Mouse (Mus musculus) urinary bladder, postnatal 14 days (tissue): ENCODE results near the gene Fbxw11.
"Not testable (repeated sequence)": the region's sequence is repeated elsewhere in the genome, so short reads cannot be mapped to it uniquely, and the experiment has no call there.

Experiments used
- DNase-seq: peaks from one replicate; pipeline ENCODE4 v3.0.0; 2021; ENCODE audit warnings: low spot score

Fbxw11 gene

GRCm38 (mm10) chr11:32676777-32677176, 34.3 kb downstream of the Fbxw11 start:
- no peak for DNase-seq

- no peak for DNase-seq
Measured at GRCm38 (mm10) chr11:32677811-32678210, 35.3 kb downstream of the Fbxw11 start.

GRCm38 (mm10) chr11:32679091-32679490, 36.6 kb downstream of the Fbxw11 start:
- not testable (repeated sequence) for DNase-seq

GRCm38 (mm10) chr11:32680014-32680413, 37.5 kb downstream of the Fbxw11 start:
- DNase-seq, result no peak

- DNase-seq, result no peak
Measured at GRCm38 (mm10) chr11:32681192-32681795, 38.8 kb downstream of the Fbxw11 start.

GRCm38 (mm10) chr11:32682335-32683102, 40.0 kb downstream of the Fbxw11 start:
- DNase-seq, result no peak

GRCm38 (mm10) chr11:32684690-32685254, 42.2 kb downstream of the Fbxw11 start:
- DNase-seq, result no peak

GRCm38 (mm10) chr11:32688245-32688855, 45.8 kb downstream of the Fbxw11 start:
- no peak for DNase-seq

GRCm38 (mm10) chr11:32689510-32689909, 47.0 kb downstream of the Fbxw11 start:
- no peak for DNase-seq

- no peak for DNase-seq
Measured at GRCm38 (mm10) chr11:32692834-32693233, 50.3 kb downstream of the Fbxw11 start.

- peak; percentile 28 for DNase-seq
Measured at GRCm38 (mm10) chr11:32693431-32694141, 51.1 kb downstream of the Fbxw11 start.

- DNase-seq, result not testable (repeated sequence)
Measured at GRCm38 (mm10) chr11:32694322-32695003, 51.9 kb downstream of the Fbxw11 start.

GRCm38 (mm10) chr11:32696446-32697090, 54.0 kb downstream of the Fbxw11 start:
- no peak for DNase-seq

GRCm38 (mm10) chr11:32697695-32698094, 55.2 kb downstream of the Fbxw11 start:
- no peak for DNase-seq

GRCm38 (mm10) chr11:32699913-32700493, 57.5 kb downstream of the Fbxw11 start:
- no peak for DNase-seq

- no peak for DNase-seq
Measured at GRCm38 (mm10) chr11:32701566-32701965, 59.0 kb downstream of the Fbxw11 start.

- DNase-seq, result no peak
Measured at GRCm38 (mm10) chr11:32704241-32704890, 61.8 kb downstream of the Fbxw11 start.

GRCm38 (mm10) chr11:32706406-32706993, 64.0 kb downstream of the Fbxw11 start:
- DNase-seq, result no peak

- no peak for DNase-seq
Measured at GRCm38 (mm10) chr11:32707481-32707880, 65.0 kb downstream of the Fbxw11 start.
